Mouse (Mus musculus) MN1 (cell line): ENCODE measurements around the gene Slc35e3.
"Not testable (repeated sequence)": the region's sequence is repeated elsewhere in the genome, so short reads cannot be mapped to it uniquely, and the experiment has no call there.

Source experiments
- DNase-seq: peaks from one replicate; pipeline ENCODE4 v3.0.0-alpha.2; 2016; ENCODE audit warnings: low spot score

Slc35e3 gene

GRCm38 (mm10) chr10:117762281-117762830 lies 16.2 kb upstream of the Slc35e3 start:
- no peak for DNase-seq

- no peak for DNase-seq
Measured at GRCm38 (mm10) chr10:117761551-117761950, 15.4 kb upstream of the Slc35e3 start.

DNA sequence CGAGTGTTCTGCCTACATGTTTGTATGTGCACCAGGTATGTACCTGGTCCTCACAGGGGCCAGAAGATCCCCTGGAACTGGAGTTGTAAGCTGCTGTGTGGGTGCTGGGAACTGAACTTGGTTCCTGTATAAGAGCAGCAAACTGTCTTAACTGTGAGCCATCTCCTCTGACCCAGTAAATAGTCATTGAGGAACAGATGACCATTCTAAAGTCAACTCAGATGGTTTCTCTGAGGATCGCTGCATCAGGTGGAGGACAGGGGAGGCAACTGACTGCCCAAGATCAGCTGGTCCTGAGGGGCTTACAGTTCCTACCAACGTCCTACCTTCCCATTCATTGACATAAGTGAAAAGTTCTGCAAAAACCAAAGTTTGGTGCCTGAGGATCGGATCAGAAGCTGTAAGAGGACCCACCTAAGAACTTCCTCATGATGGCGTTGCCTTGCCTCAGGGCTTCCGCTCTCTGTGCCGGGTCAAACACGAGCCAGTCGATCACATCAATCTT lies 14.7 kb upstream of the Slc35e3 start:
- DNase-seq, result no peak

- DNase-seq, result no peak
Measured at GRCm38 (mm10) chr10:117759844-117760630, 13.9 kb upstream of the Slc35e3 start.

- DNase-seq, result no peak
Measured at GRCm38 (mm10) chr10:117758749-117759727, 12.9 kb upstream of the Slc35e3 start.

GRCm38 (mm10) chr10:117758344-117758743 lies 12.2 kb upstream of the Slc35e3 start:
- DNase-seq, result not testable (repeated sequence)

- no peak for DNase-seq
Measured at GRCm38 (mm10) chr10:117757796-117758342, 11.7 kb upstream of the Slc35e3 start.

- DNase-seq, result no peak
Measured at GRCm38 (mm10) chr10:117757259-117757658, 11.1 kb upstream of the Slc35e3 start.

GRCm38 (mm10) chr10:117756784-117757183 lies 10.6 kb upstream of the Slc35e3 start:
- no peak for DNase-seq

- no peak for DNase-seq
Measured at GRCm38 (mm10) chr10:117755799-117756467, 9.8 kb upstream of the Slc35e3 start.

DNA sequence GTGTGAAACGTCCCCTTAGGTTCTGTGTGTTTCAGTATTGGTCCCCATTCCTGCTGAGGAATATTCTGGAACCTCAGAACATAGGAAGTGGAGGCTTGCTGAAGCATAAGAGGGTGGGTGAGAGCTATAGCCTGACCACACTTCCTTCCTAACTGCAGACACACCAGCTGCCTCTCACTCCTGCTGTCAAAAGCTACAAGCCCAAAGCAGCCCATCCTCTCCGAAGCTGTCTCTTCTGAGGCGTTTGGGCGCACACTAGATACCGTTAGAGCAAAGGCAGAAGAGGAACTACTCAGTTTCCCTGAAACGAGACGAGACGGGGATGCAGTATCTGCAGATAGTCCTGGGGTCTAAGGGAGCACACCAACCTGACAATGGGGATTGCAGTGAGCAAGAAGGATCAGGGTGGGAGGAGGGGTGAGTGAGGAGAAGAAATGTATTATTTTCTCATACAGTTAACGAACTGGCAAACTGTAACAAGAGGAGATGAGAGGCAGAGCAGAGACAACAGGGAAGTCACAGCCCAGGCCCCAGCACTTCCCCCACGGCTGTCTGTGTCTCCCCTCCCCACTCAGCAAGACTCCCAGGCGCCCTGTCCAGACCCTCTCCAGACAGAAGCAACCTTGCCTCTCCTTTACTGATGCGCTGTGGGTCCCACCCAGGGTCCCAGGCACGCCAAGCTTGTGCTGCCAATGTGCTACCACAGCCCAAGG lies 9.1 kb upstream of the Slc35e3 start:
- DNase-seq, result no peak

GRCm38 (mm10) chr10:117754609-117754940 lies 8.4 kb upstream of the Slc35e3 start:
- DNase-seq, result no peak

DNA sequence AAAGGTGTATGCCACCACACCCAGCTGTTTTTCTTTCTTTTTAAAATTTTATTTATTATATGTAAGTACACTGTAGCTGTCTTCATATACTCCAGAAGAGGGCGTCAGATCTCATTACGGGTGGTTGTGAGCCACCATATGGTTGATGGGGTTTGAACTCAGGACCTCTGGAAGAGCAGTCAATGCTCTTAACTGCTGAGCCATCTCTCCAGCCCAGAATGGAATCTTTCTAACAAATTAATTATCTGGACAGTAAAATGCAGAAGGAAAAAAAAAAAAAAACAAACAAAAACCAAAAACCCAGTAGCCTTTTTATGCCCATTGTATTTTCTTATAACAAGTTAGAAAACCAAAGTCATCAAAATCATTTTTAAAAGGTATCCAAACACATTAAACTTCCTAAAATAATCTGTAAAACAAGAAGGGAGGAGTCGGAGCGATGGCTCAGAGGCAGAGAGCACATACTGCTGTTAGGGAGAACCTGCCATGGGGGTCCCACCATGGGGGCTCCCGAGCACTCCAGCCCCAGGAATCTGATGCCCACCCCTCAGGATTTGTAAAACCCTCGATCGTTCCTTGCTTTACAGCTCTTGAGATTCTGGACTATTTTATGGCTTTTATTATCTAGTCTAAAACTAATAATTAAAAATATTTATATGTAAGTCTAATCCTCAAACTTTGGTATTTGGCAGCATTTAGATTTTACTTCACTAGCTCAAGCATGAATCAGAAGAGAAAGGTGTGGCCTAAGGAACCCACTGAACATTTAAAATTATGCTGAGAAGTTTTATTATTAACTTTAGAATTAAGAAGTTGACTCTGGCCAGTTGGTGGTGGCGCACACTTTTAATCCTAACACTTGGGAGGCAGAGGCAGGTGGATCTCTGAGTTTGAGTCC lies 7.8 kb upstream of the Slc35e3 start:
- DNase-seq, result no peak

DNA sequence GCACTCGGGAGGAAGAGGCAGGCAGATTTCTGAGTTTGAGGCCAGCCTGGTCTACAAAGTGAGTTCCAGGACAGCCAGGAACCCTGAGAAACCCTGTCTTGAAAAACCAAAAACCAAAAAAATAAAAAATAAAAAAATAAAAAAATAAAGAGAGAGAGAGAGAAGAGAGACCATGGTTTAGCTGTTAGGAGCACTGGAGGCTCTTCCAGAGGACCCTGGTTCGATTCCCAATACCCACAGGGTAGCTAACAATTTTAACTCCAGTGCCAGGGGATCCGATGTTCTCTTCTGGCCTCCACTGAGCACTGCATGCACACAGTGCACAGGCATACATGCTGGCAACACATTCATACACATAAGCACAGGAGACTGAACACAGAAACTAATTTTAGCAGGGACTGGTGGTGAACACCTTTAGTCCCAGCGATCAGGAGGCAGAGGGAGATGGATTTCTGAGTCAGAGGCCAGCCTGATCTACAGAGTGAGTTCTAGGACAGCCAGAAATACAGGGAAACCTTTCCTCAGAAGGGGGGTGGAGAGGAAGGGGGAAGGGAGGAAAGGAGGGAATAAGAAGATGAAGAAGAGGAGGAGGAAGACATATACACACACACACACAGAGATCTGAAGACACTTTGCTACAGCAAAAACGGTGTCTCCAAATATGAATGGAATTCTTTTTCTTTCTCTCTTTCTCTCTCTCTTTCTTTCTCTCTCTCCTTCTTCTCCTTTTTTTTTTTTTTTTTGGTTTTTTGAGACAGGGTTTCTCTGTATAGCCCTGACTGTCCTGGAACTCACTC lies 6.9 kb upstream of the Slc35e3 start:
- DNase-seq, result no peak

- no peak for DNase-seq
Measured at GRCm38 (mm10) chr10:117752304-117752821, 6.2 kb upstream of the Slc35e3 start.

DNA sequence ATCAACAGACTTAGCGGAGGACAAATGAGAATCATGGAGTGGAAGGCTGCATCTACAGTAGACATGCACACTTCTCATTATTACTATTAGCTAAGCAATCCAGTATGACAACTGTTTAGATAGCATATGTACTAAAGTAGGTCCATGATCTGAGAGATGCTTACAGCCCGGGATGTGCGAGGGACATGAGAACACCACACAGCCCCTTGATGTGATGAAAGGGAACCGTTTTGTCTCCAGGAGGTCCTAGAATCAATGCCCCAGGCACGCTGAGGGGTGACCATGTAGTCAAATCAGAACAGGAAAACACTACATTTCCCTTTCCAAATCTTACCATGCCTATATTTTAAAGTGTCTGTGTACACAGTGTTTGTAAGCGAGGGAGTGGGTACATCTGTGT lies 5.6 kb upstream of the Slc35e3 start:
- DNase-seq, result no peak

DNA sequence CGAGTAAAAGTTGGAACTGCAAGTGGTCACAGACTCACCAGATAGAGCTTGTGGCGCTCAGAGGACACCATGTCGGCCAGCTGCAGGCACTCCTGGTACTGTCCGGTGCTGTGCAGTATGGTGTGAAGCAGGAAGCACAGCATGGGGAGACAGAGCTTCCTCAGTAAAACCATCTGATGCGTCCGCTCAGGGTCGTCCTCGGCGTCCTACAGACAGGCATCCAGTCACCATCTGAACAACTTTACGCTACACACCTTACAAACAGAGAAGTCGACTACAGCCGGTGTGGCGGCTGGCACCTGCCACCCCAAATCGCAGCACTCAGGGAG lies 5.1 kb upstream of the Slc35e3 start:
- no peak for DNase-seq

DNA sequence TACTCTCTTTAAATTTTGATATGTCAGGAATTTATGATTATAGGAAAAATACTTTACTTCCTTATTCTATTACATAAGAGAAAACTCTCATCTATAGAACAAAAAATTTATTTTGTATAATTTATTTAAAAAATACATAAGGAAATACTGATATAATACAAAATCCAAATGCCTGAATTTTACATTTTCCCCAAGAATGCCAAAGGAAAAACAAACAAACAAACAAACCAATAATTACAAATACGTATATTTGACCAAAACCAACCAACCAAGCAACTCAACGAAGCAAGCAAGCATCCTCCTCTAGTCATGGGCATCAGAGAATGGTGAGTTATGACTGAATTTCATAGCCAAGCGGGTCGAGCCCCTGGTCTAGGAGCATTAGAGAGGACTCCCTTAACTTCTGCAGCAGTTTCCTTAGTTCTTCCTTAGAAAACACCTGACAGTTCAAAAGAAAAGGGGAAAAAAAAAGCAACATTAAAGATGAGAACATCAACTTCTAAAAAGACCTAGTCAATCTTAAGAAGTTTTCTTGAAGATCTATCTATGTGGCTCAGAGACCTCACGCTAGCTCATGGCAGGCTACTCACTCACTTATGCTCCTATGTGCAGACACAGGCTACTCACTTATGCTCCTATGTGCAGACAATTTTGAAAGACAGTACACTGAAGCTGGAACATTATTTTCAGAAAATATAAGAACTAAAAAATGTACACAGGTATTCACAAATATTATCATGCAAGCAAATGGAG lies 4.5 kb upstream of the Slc35e3 start:
- DNase-seq, result no peak
